Mouse (Mus musculus): ENCODE measurements around the gene Tle2. TPM values are rescaled to one million over a fixed set of nuclear protein-coding genes. Genes with fewer than 3 reads are reported as not detected.

The Tle2 gene
- total and polyA plus RNA-seq, 2 experiments = 3.0 to 56.0 TPM

- 33% methylated on average over 16 of the region's 16 CpGs for WGBS
- Histone ChIP-seq H3K79me2 (ENCODE audit: control insufficient read depth, insufficient read depth, low read length) (no peaks in the 10 kb centered on the region), H3K4me3 (ENCODE audit: insufficient read depth, low read depth, low read length) (no peak overlapping the region), H3K36me3 (ENCODE audit: control insufficient read depth, insufficient read depth, low read length) (peaks cover 12% of the 10 kb centered on the region), H3K27ac (replicated peaks; ENCODE audit: insufficient read depth, low read depth, low read length) (no peak overlapping the region), H3K4me1 (ENCODE audit: control insufficient read depth, insufficient read depth, low read length) (peaks cover 10% of the 10 kb centered on the region), H3K9ac (ENCODE audit: low read depth, low read length) (no peak overlapping the region), H3K27me3 (ENCODE audit: control insufficient read depth, insufficient read depth, low read length) (no peaks in the 10 kb centered on the region)
- no peak for DNase-seq (ENCODE audit: extremely low read depth, low read depth, low spot score)
- TF ChIP-seq POLR2A (IDR thresholded peaks at IDR 0.05; ENCODE audit: extremely low read depth, insufficient read depth, low read length) (no peak), CTCF (IDR thresholded peaks at IDR 0.05; ENCODE audit: low read depth, low read length) (no peak)
Measured at GRCm38 (mm10) chr10:81568381-81569191, 5.8 kb upstream of the Tle2 start.

GRCm38 (mm10) chr10:81569507-81570237, 4.7 kb upstream of the Tle2 start:
- Histone ChIP-seq H3K36me3 (ENCODE audit: control insufficient read depth, insufficient read depth, low read length) (peaks cover 10% of the 10 kb centered on the region), H3K27ac (replicated peaks; ENCODE audit: insufficient read depth, low read depth, low read length) (no peak overlapping the region), H3K4me1 (ENCODE audit: control insufficient read depth, insufficient read depth, low read length) (peaks cover 11% of the 10 kb centered on the region), H3K9ac (ENCODE audit: low read depth, low read length) (no peak overlapping the region), H3K4me3 (ENCODE audit: insufficient read depth, low read depth, low read length) (no peak overlapping the region), H3K79me2 (ENCODE audit: control insufficient read depth, insufficient read depth, low read length) (no peaks in the 10 kb centered on the region), H3K27me3 (ENCODE audit: control insufficient read depth, insufficient read depth, low read length) (no peaks in the 10 kb centered on the region)
- TF ChIP-seq POLR2A (IDR thresholded peaks at IDR 0.05; ENCODE audit: extremely low read depth, insufficient read depth, low read length) = no peak
- TF ChIP-seq CTCF (IDR thresholded peaks at IDR 0.05; ENCODE audit: low read depth, low read length) = no peak
- WGBS = 84% methylated on average over 9 of the region's 9 CpGs
- DNase-seq (ENCODE audit: extremely low read depth, low read depth, low spot score) = no peak

DNA sequence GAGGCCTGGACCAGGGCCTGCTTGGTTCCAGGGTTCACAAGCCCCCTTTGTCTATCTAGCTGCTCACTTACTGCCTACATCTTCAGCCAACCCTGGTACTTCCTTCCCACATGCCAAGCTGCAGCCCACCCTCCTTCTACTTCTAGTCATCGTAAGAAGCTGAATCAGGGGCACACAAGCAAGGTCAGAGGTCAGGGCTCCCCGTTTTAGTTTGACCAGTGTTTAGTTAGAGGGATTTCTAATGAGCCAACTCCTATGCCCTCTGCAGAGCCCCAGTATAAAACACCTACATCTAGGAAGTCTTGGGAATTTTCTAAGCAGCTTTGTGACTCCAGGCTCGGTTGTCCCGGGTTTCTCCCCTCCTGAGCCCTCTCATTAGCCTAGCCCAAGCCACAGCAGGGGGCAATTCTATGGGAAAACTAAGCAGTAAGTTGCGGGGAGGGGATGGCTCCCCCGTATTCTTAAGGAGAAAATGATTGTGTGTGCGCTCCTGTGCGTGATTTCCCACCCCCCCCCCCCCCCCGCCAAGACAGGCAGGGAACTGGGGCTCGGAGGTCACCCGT, 4.0 kb upstream of the Tle2 start:
- TF ChIP-seq POLR2A (IDR thresholded peaks at IDR 0.05; ENCODE audit: extremely low read depth, insufficient read depth, low read length) (no peak), CTCF (IDR thresholded peaks at IDR 0.05; ENCODE audit: low read depth, low read length) (no peak)
- WGBS = 12% methylated on average over 11 of the region's 11 CpGs
- Histone ChIP-seq H3K27ac (replicated peaks; ENCODE audit: insufficient read depth, low read depth, low read length) (no peak overlapping the region; the same call in 1 of the 2 replicates), H3K27me3 (ENCODE audit: control insufficient read depth, insufficient read depth, low read length) (no peaks in the 10 kb centered on the region), H3K4me3 (ENCODE audit: insufficient read depth, low read depth, low read length) (peak overlapping the region; percentile 53), H3K9ac (ENCODE audit: low read depth, low read length) (peak overlapping the region; percentile 78), H3K79me2 (ENCODE audit: control insufficient read depth, insufficient read depth, low read length) (no peaks in the 10 kb centered on the region), H3K4me1 (ENCODE audit: control insufficient read depth, insufficient read depth, low read length) (peaks cover 12% of the 10 kb centered on the region), H3K36me3 (ENCODE audit: control insufficient read depth, insufficient read depth, low read length) (0 out of 2 replicates have a peak, but pooled peaks cover 6% of the 10 kb centered on the region)
- DNase-seq (ENCODE audit: extremely low read depth, low read depth, low spot score) = no peak

- under 1% methylated on average over 33 of the region's 34 CpGs for WGBS
- DNase-seq (ENCODE audit: extremely low read depth, low read depth, low spot score) = peak; percentile 83
- no peaks in the 10 kb centered on the region for H3K27me3 ChIP-seq (ENCODE audit: control insufficient read depth, insufficient read depth, low read length)
Measured at GRCm38 (mm10) chr10:81570831-81571500, 3.4 kb upstream of the Tle2 start.

GRCm38 (mm10) chr10:81571501-81571876, 2.9 kb upstream of the Tle2 start:
- Histone ChIP-seq H3K79me2 (ENCODE audit: control insufficient read depth, insufficient read depth, low read length) (no peaks in the 10 kb centered on the region), H3K9ac (ENCODE audit: low read depth, low read length) (peak overlapping the region; percentile 65), H3K27me3 (ENCODE audit: control insufficient read depth, insufficient read depth, low read length) (no peaks in the 10 kb centered on the region), H3K4me1 (ENCODE audit: control insufficient read depth, insufficient read depth, low read length) (peaks cover 20% of the 10 kb centered on the region), H3K4me3 (ENCODE audit: insufficient read depth, low read depth, low read length) (peak overlapping the region; percentile 56), H3K27ac (replicated peaks; ENCODE audit: insufficient read depth, low read depth, low read length) (peak overlapping the region; percentile 86), H3K36me3 (ENCODE audit: control insufficient read depth, insufficient read depth, low read length) (no peaks in the 10 kb centered on the region)
- DNase-seq (ENCODE audit: extremely low read depth, low read depth, low spot score) = peak; percentile 95
- TF ChIP-seq POLR2A (IDR thresholded peaks at IDR 0.05; ENCODE audit: extremely low read depth, insufficient read depth, low read length) = no peak
- no peak for TF ChIP-seq CTCF (IDR thresholded peaks at IDR 0.05; ENCODE audit: low read depth, low read length)
- WGBS = 1% methylated on average over 18 of the region's 18 CpGs

More at GRCm38 (mm10) chr10:81570831-81571500, 3.4 kb upstream of the Tle2 start:
- H3K9ac ChIP-seq (ENCODE audit: low read depth, low read length) = peak overlapping the region; percentile 78
- no peaks in the 10 kb centered on the region for H3K79me2 ChIP-seq (ENCODE audit: control insufficient read depth, insufficient read depth, low read length)
- H3K4me1 ChIP-seq (ENCODE audit: control insufficient read depth, insufficient read depth, low read length) = peaks cover 18% of the 10 kb centered on the region
- H3K4me3 ChIP-seq (ENCODE audit: insufficient read depth, low read depth, low read length) = peak overlapping the region; percentile 56
- 0 out of 2 replicates have a peak, but pooled peaks have one; percentile 29 for TF ChIP-seq POLR2A (IDR thresholded peaks at IDR 0.05; ENCODE audit: extremely low read depth, insufficient read depth, low read length)
- TF ChIP-seq CTCF (IDR thresholded peaks at IDR 0.05; ENCODE audit: low read depth, low read length) = no peak
- no peaks in the 10 kb centered on the region for H3K36me3 ChIP-seq (ENCODE audit: control insufficient read depth, insufficient read depth, low read length)
- H3K27ac ChIP-seq (replicated peaks; ENCODE audit: insufficient read depth, low read depth, low read length) = peak overlapping the region; percentile 86

All from liver, adult 2 months (tissue).